Mouse (Mus musculus): ENCODE data around the gene Tmem165. TPM values are rescaled to one million over a fixed set of nuclear protein-coding genes. Genes with fewer than 3 reads are reported as not detected.

The Tmem165 gene
- polyA plus RNA-seq, 1 experiment = 26.0 TPM

DNA sequence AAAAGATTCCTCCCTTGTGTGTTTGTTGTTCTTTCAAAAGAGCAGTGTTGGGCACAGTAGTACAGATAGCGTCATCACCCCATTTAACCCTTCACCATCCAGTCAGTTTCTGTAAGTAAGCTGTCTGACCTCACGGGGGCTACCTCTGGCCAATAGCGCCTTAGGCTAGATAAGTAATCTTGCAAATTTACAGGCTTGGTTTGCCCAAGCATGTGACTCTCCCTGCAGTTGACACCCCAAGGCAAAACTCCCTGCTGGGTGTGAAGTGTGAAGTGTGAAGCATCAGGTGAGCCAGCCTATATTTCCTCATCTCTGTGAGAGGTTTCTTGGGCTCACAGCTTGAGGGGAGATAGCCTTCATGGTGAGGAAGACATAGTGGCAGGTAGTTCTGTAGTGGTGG is 23.6 kb upstream of the Tmem165 start:
- TF ChIP-seq CTCF (IDR thresholded peaks at IDR 0.05; ENCODE audit: control insufficient read depth, insufficient read depth, low read length) = no peak
- TF ChIP-seq POLR2A (IDR thresholded peaks at IDR 0.05; ENCODE audit: borderline replicate concordance, control insufficient read depth, low read depth, low read length) = no peak
- H3K4me1 ChIP-seq (ENCODE audit: control insufficient read depth, insufficient read depth, low read length) = no peaks in the 10 kb centered on the region
- H3K4me3 ChIP-seq (replicated peaks; ENCODE audit: control insufficient read depth, low read depth, low read length) = no peak overlapping the region
- WGBS = 61% methylated on average over 3 of the region's 3 CpGs
- no peak overlapping the region for H3K27ac ChIP-seq (ENCODE audit: control insufficient read depth, insufficient read depth, low read depth, low read length, poor library complexity)

DNA sequence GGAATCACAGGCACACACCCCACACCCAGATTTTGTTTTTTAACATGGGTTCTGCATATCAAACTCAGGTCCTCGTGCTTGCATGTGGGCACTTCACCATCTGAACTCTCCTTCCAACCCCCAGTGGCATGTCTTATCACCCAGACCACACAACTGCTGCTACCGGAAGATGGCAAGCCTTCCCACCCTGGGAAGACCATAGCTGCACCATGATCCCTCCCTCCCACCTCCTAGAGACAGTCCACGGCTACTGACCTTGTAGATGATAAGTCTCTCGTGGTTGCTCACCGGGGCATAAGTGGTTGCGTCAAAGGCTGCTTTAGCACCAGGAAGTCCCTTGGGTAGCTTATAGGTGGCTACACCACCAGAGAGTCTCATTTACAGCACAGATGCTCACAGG is 22.2 kb upstream of the Tmem165 start:
- TF ChIP-seq POLR2A (IDR thresholded peaks at IDR 0.05; ENCODE audit: borderline replicate concordance, control insufficient read depth, low read depth, low read length) = no peak
- no peak for TF ChIP-seq CTCF (IDR thresholded peaks at IDR 0.05; ENCODE audit: control insufficient read depth, insufficient read depth, low read length)
- no peak overlapping the region for H3K27ac ChIP-seq (ENCODE audit: control insufficient read depth, insufficient read depth, low read depth, low read length, poor library complexity)
- no peak overlapping the region for H3K4me3 ChIP-seq (replicated peaks; ENCODE audit: control insufficient read depth, low read depth, low read length)
- H3K4me1 ChIP-seq (ENCODE audit: control insufficient read depth, insufficient read depth, low read length) = no peaks in the 10 kb centered on the region
- 43% methylated on average over 6 of the region's 6 CpGs for WGBS

DNA sequence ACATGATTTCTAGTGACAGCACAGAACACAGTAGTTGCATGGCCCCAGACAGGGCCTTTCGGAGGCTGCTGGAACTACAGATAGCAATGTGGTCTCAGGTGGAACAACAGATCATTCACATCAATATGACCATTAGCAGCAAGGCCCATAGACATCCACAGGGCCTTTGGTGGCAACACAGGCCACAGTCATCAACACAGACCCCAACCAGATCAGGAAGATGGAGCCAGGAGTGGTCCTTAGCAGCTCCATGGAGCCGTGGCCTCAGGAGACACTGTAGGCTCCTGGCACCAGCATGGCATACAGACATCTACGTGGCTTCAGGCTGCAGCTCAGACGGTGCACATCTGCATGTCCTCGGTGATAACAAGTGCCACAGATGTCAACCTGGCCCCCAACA is 20.8 kb upstream of the Tmem165 start:
- TF ChIP-seq POLR2A (IDR thresholded peaks at IDR 0.05; ENCODE audit: borderline replicate concordance, control insufficient read depth, low read depth, low read length) (no peak), CTCF (IDR thresholded peaks at IDR 0.05; ENCODE audit: control insufficient read depth, insufficient read depth, low read length) (no peak)
- Histone ChIP-seq H3K27ac (ENCODE audit: control insufficient read depth, insufficient read depth, low read depth, low read length, poor library complexity) (no peak overlapping the region), H3K4me1 (ENCODE audit: control insufficient read depth, insufficient read depth, low read length) (no peaks in the 10 kb centered on the region), H3K4me3 (replicated peaks; ENCODE audit: control insufficient read depth, low read depth, low read length) (no peak overlapping the region)
- 66% methylated on average over 5 of the region's 5 CpGs for WGBS

DNA sequence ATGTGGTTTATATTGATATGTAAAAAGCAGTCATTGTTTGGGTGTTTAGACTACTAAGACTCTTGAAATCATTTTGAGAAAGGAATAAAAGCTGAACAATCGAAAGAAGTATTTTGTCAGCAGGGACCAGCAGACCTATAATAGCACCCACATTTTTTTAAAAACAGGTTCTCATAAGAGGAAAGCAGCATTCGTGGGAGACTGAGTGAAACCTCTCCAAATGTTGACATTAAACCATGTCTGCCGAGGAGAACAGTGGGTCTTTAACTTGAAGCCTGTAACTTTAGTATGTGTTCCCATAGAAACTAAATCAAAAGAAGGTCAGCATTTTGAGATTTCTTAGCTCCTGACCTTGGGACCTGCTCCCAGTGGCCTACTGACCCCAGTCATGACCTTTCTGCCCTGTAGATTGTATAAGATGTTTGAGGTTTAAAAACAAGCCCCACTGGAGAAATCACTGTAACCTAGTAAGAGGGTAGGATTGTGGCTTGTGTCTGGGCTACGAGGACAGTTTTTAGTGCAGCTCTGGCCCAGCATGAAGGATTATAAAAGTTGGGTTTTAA is 19.8 kb upstream of the Tmem165 start:
- Histone ChIP-seq H3K27ac (ENCODE audit: control insufficient read depth, insufficient read depth, low read depth, low read length, poor library complexity) (no peak overlapping the region), H3K4me1 (ENCODE audit: control insufficient read depth, insufficient read depth, low read length) (no peaks in the 10 kb centered on the region), H3K4me3 (replicated peaks; ENCODE audit: control insufficient read depth, low read depth, low read length) (no peak overlapping the region)
- 73% methylated on average over 4 of the region's 4 CpGs for WGBS
- no peak for TF ChIP-seq CTCF (IDR thresholded peaks at IDR 0.05; ENCODE audit: control insufficient read depth, insufficient read depth, low read length)
- no peak for TF ChIP-seq POLR2A (IDR thresholded peaks at IDR 0.05; ENCODE audit: borderline replicate concordance, control insufficient read depth, low read depth, low read length)

DNA sequence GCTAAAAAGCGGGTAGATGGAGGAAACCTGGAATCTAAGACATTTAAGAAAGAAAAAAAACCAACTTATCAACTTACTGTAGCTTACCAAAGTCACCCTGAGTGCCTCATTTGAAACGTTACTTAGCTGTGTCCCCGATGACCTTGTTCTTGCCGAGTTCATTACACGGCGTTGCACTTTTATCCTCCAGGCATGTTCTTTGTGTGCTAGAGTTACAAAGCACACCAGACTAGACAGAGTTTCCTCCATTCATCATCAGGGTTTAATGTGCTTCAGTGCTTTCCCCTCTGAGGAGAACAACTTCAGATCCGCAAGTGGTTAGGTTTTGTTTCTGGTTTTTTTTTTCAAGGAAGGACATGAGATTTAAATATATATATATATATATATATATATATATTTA is 18.9 kb upstream of the Tmem165 start:
- TF ChIP-seq CTCF (IDR thresholded peaks at IDR 0.05; ENCODE audit: control insufficient read depth, insufficient read depth, low read length) (no peak), POLR2A (IDR thresholded peaks at IDR 0.05; ENCODE audit: borderline replicate concordance, control insufficient read depth, low read depth, low read length) (no peak)
- WGBS = 91% methylated on average over 7 of the region's 7 CpGs
- Histone ChIP-seq H3K4me3 (replicated peaks; ENCODE audit: control insufficient read depth, low read depth, low read length) (no peak overlapping the region), H3K4me1 (ENCODE audit: control insufficient read depth, insufficient read depth, low read length) (no peaks in the 10 kb centered on the region), H3K27ac (ENCODE audit: control insufficient read depth, insufficient read depth, low read depth, low read length, poor library complexity) (no peak overlapping the region)

DNA sequence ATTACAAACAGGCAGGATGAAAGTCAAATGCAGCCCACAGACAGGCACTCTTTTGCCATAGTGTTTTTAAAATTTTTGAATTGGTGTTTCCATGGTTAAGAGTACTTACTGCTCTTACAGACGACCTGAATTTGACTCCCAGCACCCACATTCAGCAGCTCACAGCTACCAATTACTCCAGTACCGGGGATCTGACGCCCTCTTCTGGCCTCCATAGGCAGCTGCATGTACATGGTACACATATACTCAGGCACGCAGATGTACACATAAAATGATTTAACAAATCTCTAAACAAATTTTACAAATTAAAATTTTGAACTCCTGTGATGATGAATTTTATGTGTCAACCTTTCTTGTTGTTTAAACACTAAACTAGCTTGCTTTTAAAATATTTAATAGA is 13.2 kb upstream of the Tmem165 start:
- Histone ChIP-seq H3K27ac (ENCODE audit: control insufficient read depth, insufficient read depth, low read depth, low read length, poor library complexity) (no peak overlapping the region), H3K4me1 (ENCODE audit: control insufficient read depth, insufficient read depth, low read length) (no peaks in the 10 kb centered on the region), H3K4me3 (replicated peaks; ENCODE audit: control insufficient read depth, low read depth, low read length) (no peak overlapping the region)
- WGBS = 81% methylated on average over 4 of the region's 4 CpGs
- TF ChIP-seq POLR2A (IDR thresholded peaks at IDR 0.05; ENCODE audit: borderline replicate concordance, control insufficient read depth, low read depth, low read length) (no peak), CTCF (IDR thresholded peaks at IDR 0.05; ENCODE audit: control insufficient read depth, insufficient read depth, low read length) (no peak)

DNA sequence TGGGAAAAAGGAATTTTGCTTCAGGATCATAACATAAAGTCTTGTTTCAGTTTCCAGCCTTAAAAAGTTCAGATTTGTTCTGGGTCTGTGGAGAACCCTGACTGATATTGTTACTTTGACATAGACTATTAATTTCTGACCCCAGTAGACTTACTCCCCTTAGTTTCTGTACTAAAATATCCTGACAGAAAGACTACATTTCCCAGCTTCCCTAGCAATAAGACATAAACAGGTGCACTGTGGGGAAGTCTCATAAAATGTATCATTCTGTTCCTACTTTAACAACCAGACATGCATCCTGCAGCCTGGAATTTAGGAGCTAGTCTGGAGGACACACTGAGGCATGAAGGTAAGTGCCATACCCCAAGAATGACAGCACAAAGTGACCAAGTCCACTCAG is 12.6 kb upstream of the Tmem165 start:
- no peak for TF ChIP-seq CTCF (IDR thresholded peaks at IDR 0.05; ENCODE audit: control insufficient read depth, insufficient read depth, low read length)
- Histone ChIP-seq H3K4me1 (ENCODE audit: control insufficient read depth, insufficient read depth, low read length) (no peaks in the 10 kb centered on the region), H3K4me3 (replicated peaks; ENCODE audit: control insufficient read depth, low read depth, low read length) (no peak overlapping the region), H3K27ac (ENCODE audit: control insufficient read depth, insufficient read depth, low read depth, low read length, poor library complexity) (no peak overlapping the region)

DNA sequence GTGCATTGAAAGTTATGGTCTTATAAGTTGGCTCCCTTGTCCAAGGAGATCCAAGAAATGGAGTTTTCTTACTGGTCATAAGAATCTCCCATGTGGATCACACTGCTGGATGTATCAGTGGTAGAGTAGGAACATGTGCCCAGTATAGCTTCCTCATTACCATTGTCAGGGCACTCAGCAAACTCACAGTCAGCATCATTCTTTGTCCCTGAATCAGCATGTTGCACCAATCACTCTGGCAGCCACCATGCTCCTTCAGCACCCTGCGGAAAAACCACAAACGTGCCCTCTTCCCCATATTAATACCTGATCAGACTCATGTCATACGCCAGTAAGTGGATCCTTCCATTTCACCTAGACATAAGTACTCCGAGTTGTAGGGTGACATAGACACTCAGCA is 8.6 kb upstream of the Tmem165 start:
- WGBS = 59% methylated on average over 4 of the region's 4 CpGs
- Histone ChIP-seq H3K27ac (ENCODE audit: control insufficient read depth, insufficient read depth, low read depth, low read length, poor library complexity) (no peak overlapping the region), H3K4me3 (replicated peaks; ENCODE audit: control insufficient read depth, low read depth, low read length) (no peak overlapping the region), H3K4me1 (ENCODE audit: control insufficient read depth, insufficient read depth, low read length) (peaks cover 2% of the 10 kb centered on the region)
- TF ChIP-seq POLR2A (IDR thresholded peaks at IDR 0.05; ENCODE audit: borderline replicate concordance, control insufficient read depth, low read depth, low read length) (no peak), CTCF (IDR thresholded peaks at IDR 0.05; ENCODE audit: control insufficient read depth, insufficient read depth, low read length) (no peak)

DNA sequence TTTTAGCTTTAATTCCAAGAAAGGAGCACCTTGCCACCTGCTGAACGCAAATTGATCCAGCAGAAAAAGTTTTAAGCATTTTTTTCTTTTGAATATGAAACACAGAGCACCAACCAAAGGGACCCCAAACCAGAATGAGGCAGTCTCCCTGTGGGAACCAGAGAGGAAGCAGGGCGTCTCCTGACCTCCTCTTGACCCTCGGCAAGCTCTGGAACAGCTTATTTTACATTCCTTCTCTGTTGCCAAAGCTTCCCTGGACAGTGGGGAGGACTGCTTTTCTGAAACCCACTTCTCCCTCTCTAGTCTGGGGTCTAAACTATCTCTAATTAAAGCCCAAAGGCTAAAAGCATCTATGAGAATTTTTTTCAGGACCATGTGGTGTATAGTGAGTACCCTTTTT is 7.3 kb upstream of the Tmem165 start:
- H3K4me3 ChIP-seq (replicated peaks; ENCODE audit: control insufficient read depth, low read depth, low read length) = no peak overlapping the region
- 45% methylated on average over 3 of the region's 3 CpGs for WGBS
- TF ChIP-seq POLR2A (IDR thresholded peaks at IDR 0.05; ENCODE audit: borderline replicate concordance, control insufficient read depth, low read depth, low read length) (no peak), CTCF (IDR thresholded peaks at IDR 0.05; ENCODE audit: control insufficient read depth, insufficient read depth, low read length) (no peak)
- H3K27ac ChIP-seq (ENCODE audit: control insufficient read depth, insufficient read depth, low read depth, low read length, poor library complexity) = no peak overlapping the region
- peaks cover 2% of the 10 kb centered on the region for H3K4me1 ChIP-seq (ENCODE audit: control insufficient read depth, insufficient read depth, low read length)
